Mouse (Mus musculus): Measurements from ENCODE around the gene S100a4. TPM values are rescaled to one million over a fixed set of nuclear protein-coding genes. Genes with fewer than 3 reads are reported as not detected.

Gene S100a4
- polyA plus RNA-seq, 1 experiment from 2014 or later: 3.4 TPM

GRCm38 (mm10) chr3:90649832-90650231 lies 46.3 kb downstream of the S100a4 start:
- DNase-seq (ENCODE audit: low spot score) (no peak), ATAC-seq (replicated peaks; ENCODE audit: insufficient number of reproducible peaks, low FRiP score, low TSS enrichment, low read depth) (no peak)
- 92% methylated on average over 2 of the region's 2 CpGs for WGBS
- Histone ChIP-seq H3K9ac (replicated peaks; ENCODE audit: low read length) (no peak overlapping the region), H3K4me1 (ENCODE audit: control insufficient read depth, insufficient read depth, low read length) (no peaks in the 10 kb centered on the region), H3K27ac (replicated peaks; ENCODE audit: low read depth, low read length) (no peak overlapping the region), H3K4me2 (ENCODE audit: low read depth, low read length) (no peak overlapping the region), H3K27me3 (ENCODE audit: control insufficient read depth, insufficient read depth, low read length) (no peaks in the 10 kb centered on the region), H3K4me3 (ENCODE audit: low read depth, low read length) (no peak overlapping the region), H3K9me3 (replicated peaks; ENCODE audit: control insufficient read depth, low read length) (no peaks in the 10 kb centered on the region), H3K36me3 (replicated peaks; ENCODE audit: control insufficient read depth, insufficient read depth, low read depth, low read length) (no peaks in the 10 kb centered on the region)

GRCm38 (mm10) chr3:90652878-90653508 lies 49.4 kb downstream of the S100a4 start:
- 36% methylated on average over 5 of the region's 5 CpGs for WGBS
- Histone ChIP-seq H3K4me1 (ENCODE audit: control insufficient read depth, insufficient read depth, low read length) (no peaks in the 10 kb centered on the region), H3K4me2 (ENCODE audit: low read depth, low read length) (no peak overlapping the region), H3K4me3 (ENCODE audit: low read depth, low read length) (no peak overlapping the region), H3K27ac (replicated peaks; ENCODE audit: low read depth, low read length) (no peak overlapping the region), H3K36me3 (replicated peaks; ENCODE audit: control insufficient read depth, insufficient read depth, low read depth, low read length) (no peaks in the 10 kb centered on the region), H3K9ac (replicated peaks; ENCODE audit: low read length) (no peak overlapping the region), H3K27me3 (ENCODE audit: control insufficient read depth, insufficient read depth, low read length) (no peaks in the 10 kb centered on the region), H3K9me3 (replicated peaks; ENCODE audit: control insufficient read depth, low read length) (no peaks in the 10 kb centered on the region)
- ATAC-seq (replicated peaks; ENCODE audit: insufficient number of reproducible peaks, low FRiP score, low TSS enrichment, low read depth): peak; percentile 79
- peak; percentile 93 for DNase-seq (ENCODE audit: low spot score)

DNA sequence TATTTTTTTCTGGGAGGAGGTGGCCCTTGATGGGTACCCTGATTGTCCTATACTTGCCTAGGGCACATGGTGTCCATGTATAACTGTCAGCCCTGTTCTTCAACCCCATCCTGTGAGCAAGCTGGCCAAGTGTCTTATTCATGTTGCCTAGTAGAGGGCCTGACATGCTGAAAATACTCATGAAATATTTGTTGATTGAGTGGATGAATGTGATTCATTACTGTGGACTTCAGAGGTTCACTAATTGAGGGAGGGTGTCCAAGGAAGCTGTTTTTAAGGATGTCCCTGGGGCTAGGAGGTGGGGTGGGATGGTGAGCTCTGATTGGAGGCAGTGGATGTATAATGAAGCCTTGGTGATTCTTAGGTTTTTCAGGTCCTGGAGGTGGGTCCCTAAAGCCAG lies 50.1 kb downstream of the S100a4 start, which contains the start of gene S100a7a:
S100a7a (plus strand) TSS at position 301 of the 400 bp plus-strand sequence.
- H3K4me3 ChIP-seq (ENCODE audit: low read depth, low read length): no peak within 1 kb of the TSS
- no peaks in the 10 kb centered on the region for H3K4me1 ChIP-seq (ENCODE audit: control insufficient read depth, insufficient read depth, low read length)
- no peaks in the 10 kb centered on the region for H3K36me3 ChIP-seq (replicated peaks; ENCODE audit: control insufficient read depth, insufficient read depth, low read depth, low read length)
- ATAC-seq (replicated peaks; ENCODE audit: insufficient number of reproducible peaks, low FRiP score, low TSS enrichment, low read depth) (no peak), DNase-seq (ENCODE audit: low spot score) (no peak)
- no peak within 1 kb of the TSS for H3K27ac ChIP-seq (replicated peaks; ENCODE audit: low read depth, low read length)
- H3K9ac ChIP-seq (replicated peaks; ENCODE audit: low read length): no peak within 1 kb of the TSS
- H3K9me3 ChIP-seq (replicated peaks; ENCODE audit: control insufficient read depth, low read length): no peaks in the 10 kb centered on the region
- no peaks in the 10 kb centered on the region for H3K27me3 ChIP-seq (ENCODE audit: control insufficient read depth, insufficient read depth, low read length)
- no peak within 1 kb of the TSS for H3K4me2 ChIP-seq (ENCODE audit: low read depth, low read length)

Other genes starting within 250 kb of the S100a4 start
- gene Slc27a3, start 213.8 kb upstream of the S100a4 start, polyA plus RNA-seq (2014; fragmentation: Nextera tagmentation; extraction: Ambion mirVana): 15.3 and 16.8 TPM in 2 replicates
- gene Ints3, start 170.1 kb upstream of the S100a4 start, polyA plus RNA-seq (2014; fragmentation: Nextera tagmentation; extraction: Ambion mirVana): 31.7 and 32.1 TPM in 2 replicates
- gene Npr1, start 137.9 kb upstream of the S100a4 start, polyA plus RNA-seq (2014; fragmentation: Nextera tagmentation; extraction: Ambion mirVana): 1.7 and 3.0 TPM in 2 replicates
- 364 and 383 TPM in 2 replicates for gene Ilf2, start 127.6 kb upstream of the S100a4 start, polyA plus RNA-seq (2014; fragmentation: Nextera tagmentation; extraction: Ambion mirVana)
- gene Snapin, start 112.7 kb upstream of the S100a4 start, polyA plus RNA-seq (2014; fragmentation: Nextera tagmentation; extraction: Ambion mirVana): 63.3 and 65.8 TPM in 2 replicates
- gene Chtop, start 94.3 kb upstream of the S100a4 start, polyA plus RNA-seq (2014; fragmentation: Nextera tagmentation; extraction: Ambion mirVana): 126 and 132 TPM in 2 replicates
- 8.4 and 13.4 TPM in 2 replicates for gene S100a1, start 89.4 kb upstream of the S100a4 start, polyA plus RNA-seq (2014; fragmentation: Nextera tagmentation; extraction: Ambion mirVana)
- 12.9 and 14.6 TPM in 2 replicates for gene S100a13, start 89.3 kb upstream of the S100a4 start, polyA plus RNA-seq (2014; fragmentation: Nextera tagmentation; extraction: Ambion mirVana)
- gene S100a14, start 76.9 kb upstream of the S100a4 start, polyA plus RNA-seq (2014; fragmentation: Nextera tagmentation; extraction: Ambion mirVana): 0.32 TPM in 1 of 2 replicates, not detected in the other
- gene S100a16, start 66.5 kb upstream of the S100a4 start, polyA plus RNA-seq (2014; fragmentation: Nextera tagmentation; extraction: Ambion mirVana): 48.2 and 52.1 TPM in 2 replicates
- not detected in 2 replicates for gene S100a3, start 43.2 kb upstream of the S100a4 start, polyA plus RNA-seq (2014; fragmentation: Nextera tagmentation; extraction: Ambion mirVana)
- gene S100a2, start 13.5 kb upstream of the S100a4 start, polyA plus RNA-seq (2014; fragmentation: Nextera tagmentation; extraction: Ambion mirVana): not detected in 2 replicates
- gene Gm42674, start 1.9 kb upstream of the S100a4 start, polyA plus RNA-seq (2014; fragmentation: Nextera tagmentation; extraction: Ambion mirVana): not detected in 2 replicates
- not detected in 2 replicates for gene S100a5, start 4.8 kb downstream of the S100a4 start, polyA plus RNA-seq (2014; fragmentation: Nextera tagmentation; extraction: Ambion mirVana)
- gene S100a6, start 9.1 kb downstream of the S100a4 start, polyA plus RNA-seq (2014; fragmentation: Nextera tagmentation; extraction: Ambion mirVana): 23.7 and 25.3 TPM in 2 replicates
- not detected in 2 replicates for gene S100a7a, start 50.2 kb downstream of the S100a4 start, polyA plus RNA-seq (2014; fragmentation: Nextera tagmentation; extraction: Ambion mirVana)
- gene S100a8, start 65.2 kb downstream of the S100a4 start, polyA plus RNA-seq (2014; fragmentation: Nextera tagmentation; extraction: Ambion mirVana): 10.5 and 13.2 TPM in 2 replicates
- 5.7 and 5.8 TPM in 2 replicates for gene S100a9, start 92.0 kb downstream of the S100a4 start, polyA plus RNA-seq (2014; fragmentation: Nextera tagmentation; extraction: Ambion mirVana)
- gene Pglyrp4, start 123.1 kb downstream of the S100a4 start, polyA plus RNA-seq (2014; fragmentation: Nextera tagmentation; extraction: Ambion mirVana): not detected in 2 replicates
- gene Gm5849, start 174.1 kb downstream of the S100a4 start, polyA plus RNA-seq (2014; fragmentation: Nextera tagmentation; extraction: Ambion mirVana): not detected in 2 replicates

Measured in embryonic facial prominence, embryonic 11.5 days (tissue).